Mouse (Mus musculus) intestine, postnatal 0 days (tissue): ENCODE data around the gene Hus1. TPM values are rescaled to one million over a fixed set of nuclear protein-coding genes. Genes with fewer than 3 reads are reported as not detected.

Source experiments
- ATAC-seq: fragments of 200-750 bp; cut with Nextera tagmentation; 2 replicates; pipeline ENCODE4 v1.8.0; 2017; ENCODE audit warnings: mild to moderate bottlenecking, moderate TSS enrichment, moderate library complexity
- H3K27ac ChIP-seq: fragments of 300-500 bp; sonication (generic); 2 replicates; pipeline ENCODE4 v1.5.1; 2014; ENCODE audit warnings: mild to moderate bottlenecking, low read depth, low read length, moderate library complexity
- H3K27me3 ChIP-seq: fragments of 300-500 bp; sonication (generic); replicated peaks from 2 replicates; pipeline ENCODE4 v1.6.1; 2014; ENCODE audit warnings: low read length, mixed read lengths; ENCODE audit not compliant: control insufficient read depth, insufficient read depth
- H3K36me3 ChIP-seq: fragments of 300-500 bp; sonication (generic); 2 replicates; pipeline ENCODE4 v1.6.1; 2014; ENCODE audit warnings: mild to moderate bottlenecking, moderate library complexity; ENCODE audit not compliant: control insufficient read depth, insufficient read depth
- H3K4me1 ChIP-seq: fragments of 300-500 bp; sonication (generic); replicated peaks from 2 replicates; pipeline ENCODE4 v1.6.1; 2014; ENCODE audit warnings: antibody characterized with exemption, low read length, mixed read lengths; ENCODE audit not compliant: control insufficient read depth, insufficient read depth
- H3K4me2 ChIP-seq: fragments of 300-500 bp; sonication (generic); replicated peaks from 2 replicates; pipeline ENCODE4 v1.6.1; 2014; ENCODE audit warnings: low read depth, mild to moderate bottlenecking, moderate library complexity
- H3K4me3 ChIP-seq: fragments of 300-500 bp; sonication (generic); 2 replicates; pipeline ENCODE4 v1.5.1; 2014; ENCODE audit warnings: low read depth, low read length
- H3K9ac ChIP-seq: fragments of 300-500 bp; sonication (generic); 2 replicates; pipeline ENCODE4 v1.6.1; 2014; ENCODE audit warnings: mild to moderate bottlenecking, low read depth, low read length
- H3K9me3 ChIP-seq: fragments of 300-500 bp; sonication (generic); 2 replicates; pipeline ENCODE4 v1.6.1; 2016; ENCODE audit warnings: mixed run types; ENCODE audit not compliant: control insufficient read depth
- CTCF ChIP-seq: sonication (generic); IDR thresholded peaks from 2 replicates; pipeline ENCODE4 v1.5.1; 2016; ENCODE audit warnings: low read depth, mild to moderate bottlenecking, control low read depth, antibody characterized with exemption, moderate library complexity
- WGBS: fragments of 180-500 bp; shearing (Covaris S2); extraction: QIAGEN DNeasy Blood & Tissue Kit; methylation state at CpG from one replicate; pipeline ENCODE4 v1.1.7; 2014; 5-methylcytosine and 5-hydroxymethylcytosine counted together
- polyA plus RNA-seq: library from polyadenylated mRNA; unstranded; fragments of >200 nt; fragmentation: Nextera tagmentation; extraction: Ambion mirVana; gene quantifications from 2 replicates; pipeline ENCODE4 v1.2.1, GENCODE M21; 2015

Hus1 gene
- polyA plus RNA-seq, 1 experiment from 2014 or later, result 4.5 TPM

DNA sequence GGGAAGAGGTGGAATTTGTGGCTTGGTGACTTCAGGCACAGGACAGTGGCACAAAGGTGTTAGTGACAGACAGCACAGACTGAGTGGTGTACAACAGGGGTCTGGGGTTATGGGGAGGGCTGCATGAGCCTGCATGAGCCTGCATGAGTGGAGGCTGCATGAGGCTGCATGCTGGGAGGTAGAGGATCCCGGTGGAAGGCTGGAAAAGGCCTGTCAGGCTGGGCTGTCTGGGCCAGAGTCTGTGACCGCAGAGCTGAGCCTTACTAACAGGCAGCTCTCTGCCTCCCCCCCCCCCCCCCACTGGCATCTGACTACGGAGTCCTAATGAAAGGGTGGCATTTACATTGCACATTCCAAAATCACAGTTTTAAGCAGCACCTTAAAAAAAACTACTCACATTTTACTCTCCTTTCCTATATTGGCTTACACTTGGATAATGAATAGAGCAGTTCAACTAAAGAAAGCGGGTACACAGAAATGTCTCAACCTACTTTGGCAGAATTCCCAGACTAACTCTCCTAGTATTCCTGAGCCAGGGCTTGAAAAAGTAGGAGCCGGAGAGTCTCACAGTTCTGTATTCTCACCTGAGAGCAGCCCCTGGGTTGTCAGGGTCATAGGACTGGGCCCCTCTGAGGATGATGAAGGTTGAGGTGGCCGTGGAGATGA, 61.1 kb downstream of the Hus1 start:
- Histone ChIP-seq H3K27me3 (no peaks in the 10 kb centered on the region), H3K4me1 (no peaks in the 10 kb centered on the region), H3K4me2 (no peak overlapping the region), H3K9ac (no peak overlapping the region), H3K36me3 (no peaks in the 10 kb centered on the region), H3K27ac (no peak overlapping the region), H3K9me3 (no peaks in the 10 kb centered on the region), H3K4me3 (no peak overlapping the region)
- TF ChIP-seq CTCF, result no peak
- WGBS, result 76% methylated on average over 6 of the region's 6 CpGs
- ATAC-seq, result no peak

- H3K27me3 ChIP-seq, result no peaks in the 10 kb centered on the region
- 82% methylated on average over 3 of the region's 3 CpGs for WGBS
- no peaks in the 10 kb centered on the region for H3K36me3 ChIP-seq
Measured at GRCm38 (mm10) chr11:8948871-8949270, 62.1 kb downstream of the Hus1 start.

DNA sequence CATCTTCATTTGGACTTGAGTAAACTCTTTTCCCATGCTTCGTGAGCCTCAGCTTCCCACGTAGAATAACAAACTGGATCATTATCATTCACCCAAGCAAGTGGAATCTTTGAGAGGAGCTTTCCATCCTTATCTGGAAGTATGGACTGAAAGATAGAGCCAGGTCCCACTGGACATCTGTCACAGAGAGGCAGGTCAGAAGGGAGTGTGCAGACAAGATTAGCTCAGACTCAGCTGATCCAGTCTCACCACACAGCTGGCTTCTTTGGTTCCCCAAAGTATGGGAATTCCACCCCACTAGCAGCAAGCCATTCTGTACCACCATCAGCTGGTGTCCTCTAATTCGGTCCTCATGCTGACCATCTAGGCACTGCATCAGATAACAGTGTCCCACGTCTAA, 66.9 kb downstream of the Hus1 start:
- no peak overlapping the region for H3K27ac ChIP-seq
- H3K4me2 ChIP-seq, result no peak overlapping the region
- ATAC-seq, result no peak
- H3K4me3 ChIP-seq, result no peak overlapping the region
- H3K4me1 ChIP-seq, result no peaks in the 10 kb centered on the region
- no peak for TF ChIP-seq CTCF
- no peaks in the 10 kb centered on the region for H3K27me3 ChIP-seq
- H3K9ac ChIP-seq, result no peak overlapping the region
- 74% methylated on average over 4 of the region's 4 CpGs for WGBS
- H3K9me3 ChIP-seq, result no peaks in the 10 kb centered on the region
- H3K36me3 ChIP-seq, result no peaks in the 10 kb centered on the region

More at GRCm38 (mm10) chr11:8948871-8949270, 62.1 kb downstream of the Hus1 start:
- no peak for TF ChIP-seq CTCF
- Histone ChIP-seq H3K27ac (no peak overlapping the region), H3K4me2 (no peak overlapping the region), H3K9me3 (no peaks in the 10 kb centered on the region), H3K4me1 (no peaks in the 10 kb centered on the region), H3K9ac (no peak overlapping the region), H3K4me3 (no peak overlapping the region)
- ATAC-seq, result no peak

Other genes with a start within 250 kb of the Hus1 start
- 0.03 TPM in 1 of 2 replicates, not detected in the other for gene Pkd1l1, start 37.9 kb downstream of the Hus1 start, polyA plus RNA-seq
- 1.1 and 1.3 TPM in 2 replicates for gene Gm11992, start 37.4 kb upstream of the Hus1 start, polyA plus RNA-seq
- gene Sun3, start 37.8 kb upstream of the Hus1 start, polyA plus RNA-seq, result 2.7 and 3.2 TPM in 2 replicates
- 5.6 and 6.6 TPM in 2 replicates for gene Upp1, start 106.9 kb upstream of the Hus1 start, polyA plus RNA-seq
- gene Abca13, start 180.8 kb upstream of the Hus1 start, polyA plus RNA-seq, result 0.86 and 1.1 TPM in 2 replicates